Mouse (Mus musculus): Measurements from ENCODE around the gene Thbs4.

Thbs4 gene

GRCm38 (mm10) chr13:92760519-92760918 is 34.1 kb downstream of the Thbs4 start:
- DNase-seq (ENCODE audit: low spot score in 2 of 2) = peak in 1 of 2 experiments; percentile 63

GRCm38 (mm10) chr13:92759096-92759495 is 35.5 kb downstream of the Thbs4 start:
- DNase-seq (ENCODE audit: low spot score in 2 of 2) = no peak

GRCm38 (mm10) chr13:92757972-92758585 is 36.5 kb downstream of the Thbs4 start:
- no peak for DNase-seq (ENCODE audit: low spot score in 2 of 2)

GRCm38 (mm10) chr13:92755036-92755435 is 39.6 kb downstream of the Thbs4 start:
- DNase-seq (ENCODE audit: low spot score in 2 of 2) = no peak

DNA sequence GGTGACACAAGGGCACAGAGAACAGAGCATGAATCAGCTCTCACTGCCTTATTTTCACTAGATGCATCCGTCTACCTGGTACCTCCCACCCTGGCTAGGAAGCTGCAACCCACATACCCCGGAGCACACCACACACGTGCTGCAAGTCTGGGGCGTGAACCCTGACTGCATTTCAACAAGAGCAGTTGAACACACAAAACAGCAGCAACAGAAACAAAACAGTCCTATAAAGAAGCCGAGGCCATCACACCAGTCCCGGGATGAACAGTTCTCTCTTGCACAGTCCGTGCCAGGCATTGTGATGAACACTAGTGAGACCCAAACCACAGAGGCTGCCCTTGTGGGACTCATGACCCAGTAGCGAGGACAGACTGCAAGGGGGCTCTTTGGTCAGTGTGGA is 40.9 kb downstream of the Thbs4 start:
- DNase-seq (ENCODE audit: low spot score in 2 of 2) = no peak

GRCm38 (mm10) chr13:92751726-92752565 is 42.7 kb downstream of the Thbs4 start:
- DNase-seq (ENCODE audit: low spot score in 2 of 2) = peak; percentile 93 to 98

- DNase-seq (ENCODE audit: low spot score in 2 of 2) = peak; percentile 75
Observed at GRCm38 (mm10) chr13:92750976-92751518, 43.6 kb downstream of the Thbs4 start.

- DNase-seq (ENCODE audit: low spot score in 2 of 2) = no peak
Observed at GRCm38 (mm10) chr13:92743337-92743736, 51.3 kb downstream of the Thbs4 start.

GRCm38 (mm10) chr13:92742886-92743285 is 51.7 kb downstream of the Thbs4 start:
- no peak for DNase-seq (ENCODE audit: low spot score in 2 of 2)

- DNase-seq (ENCODE audit: low spot score in 2 of 2) = peak in 1 of 2 experiments; percentile 61
Observed at GRCm38 (mm10) chr13:92740671-92741270, 53.8 kb downstream of the Thbs4 start.

DNA sequence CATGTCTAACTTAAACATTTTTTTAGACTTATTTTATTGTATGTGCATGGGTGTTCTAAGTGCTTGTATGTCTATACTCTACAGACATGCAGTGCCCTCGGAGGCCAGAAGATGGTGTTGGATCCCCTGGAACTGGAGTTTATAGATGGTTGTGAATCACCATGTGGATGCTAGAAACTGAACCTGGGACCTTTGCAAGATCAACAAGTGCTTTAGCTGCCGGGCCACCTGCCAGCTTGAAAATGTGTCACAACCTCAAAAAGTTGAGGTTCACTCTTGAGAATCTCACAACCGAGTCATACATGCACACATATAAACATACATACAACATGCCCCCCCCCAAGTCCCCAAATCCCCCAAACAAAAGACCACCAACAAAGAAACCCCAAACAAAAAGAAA is 54.8 kb downstream of the Thbs4 start:
- DNase-seq (ENCODE audit: low spot score in 2 of 2) = no peak

- no peak for DNase-seq (ENCODE audit: low spot score in 2 of 2)
Observed at GRCm38 (mm10) chr13:92738821-92739220, 55.8 kb downstream of the Thbs4 start.

GRCm38 (mm10) chr13:92736516-92737300 is 57.9 kb downstream of the Thbs4 start:
- DNase-seq (ENCODE audit: low spot score in 2 of 2) = no peak

- DNase-seq (ENCODE audit: low spot score in 2 of 2) = no peak
Observed at GRCm38 (mm10) chr13:92735693-92736092, 58.9 kb downstream of the Thbs4 start.

GRCm38 (mm10) chr13:92733741-92734140 is 60.9 kb downstream of the Thbs4 start:
- no peak for DNase-seq (ENCODE audit: low spot score in 2 of 2)

DNA sequence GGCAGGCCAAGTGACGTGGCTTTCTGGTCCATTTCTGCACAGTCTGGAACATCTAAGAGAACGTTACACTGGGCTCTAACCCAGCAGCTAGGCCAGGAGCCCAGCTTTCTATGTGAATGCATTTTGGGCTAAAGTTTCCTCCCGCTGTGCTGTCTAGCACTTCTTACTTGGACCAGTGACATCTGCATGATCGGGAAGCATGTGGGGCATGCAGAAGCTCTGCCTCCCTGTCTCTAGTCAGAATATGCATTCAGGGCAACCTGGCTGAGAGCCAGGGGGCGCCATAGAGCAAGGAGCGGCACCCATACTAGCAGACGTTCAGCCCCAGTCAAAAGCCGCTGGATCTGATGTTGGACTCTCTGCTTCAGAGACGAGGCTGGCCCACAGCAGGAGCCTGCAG is 61.4 kb downstream of the Thbs4 start:
- DNase-seq (ENCODE audit: low spot score in 2 of 2) = peak in 1 of 2 experiments; percentile 46

DNA sequence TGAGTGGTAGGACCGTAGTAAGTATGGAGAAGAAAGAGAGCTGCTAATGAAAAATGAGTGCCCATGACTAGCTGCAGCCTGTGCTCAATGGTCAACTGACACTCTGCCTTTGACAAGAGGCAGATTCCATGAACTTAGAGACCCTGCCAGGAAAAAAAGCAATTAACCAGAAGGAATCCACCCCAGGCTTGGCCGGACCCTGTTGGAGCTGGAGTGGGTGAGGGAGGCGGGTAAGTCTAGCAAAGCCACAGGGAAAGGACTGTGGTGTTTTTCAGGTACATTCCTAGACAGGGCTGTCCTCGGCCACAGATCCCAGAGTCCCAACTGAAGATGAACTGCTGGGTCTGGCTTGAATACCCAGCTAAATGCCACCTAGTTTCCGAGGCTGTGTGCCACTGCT is 61.8 kb downstream of the Thbs4 start:
- DNase-seq (ENCODE audit: low spot score in 2 of 2) = no peak

GRCm38 (mm10) chr13:92731811-92732210 is 62.8 kb downstream of the Thbs4 start:
- DNase-seq (ENCODE audit: low spot score in 2 of 2) = no peak

DNA sequence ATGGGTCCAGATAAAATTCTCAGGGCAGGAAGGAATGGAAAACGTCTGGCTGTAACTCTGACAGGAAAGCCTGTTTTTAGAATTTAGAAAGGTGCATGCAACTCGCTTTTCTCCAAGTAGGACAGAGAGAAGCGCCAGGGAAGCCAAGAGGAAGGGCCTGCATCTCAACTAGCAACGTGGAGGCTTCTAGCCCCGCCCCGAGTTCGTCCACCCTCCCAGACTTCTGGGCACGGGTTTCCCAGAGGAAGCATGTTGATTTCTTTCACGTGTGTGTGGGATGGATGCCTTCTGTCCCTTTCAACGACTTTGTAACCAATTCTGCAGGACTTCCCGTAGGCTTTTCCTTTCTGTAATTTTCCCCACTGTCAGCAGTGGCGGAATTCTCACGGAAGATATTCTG is 64.8 kb downstream of the Thbs4 start:
- peak in 1 of 2 experiments; percentile 53 for DNase-seq (ENCODE audit: low spot score in 2 of 2)

- DNase-seq (ENCODE audit: low spot score in 2 of 2) = no peak
Observed at GRCm38 (mm10) chr13:92722389-92722788, 72.2 kb downstream of the Thbs4 start.

GRCm38 (mm10) chr13:92721006-92721405 is 73.6 kb downstream of the Thbs4 start:
- DNase-seq (ENCODE audit: low spot score in 2 of 2) = no peak

All from frontal cortex, postnatal 36 days (tissue).